Mouse (Mus musculus) liver, embryonic 15.5 days (tissue): ENCODE results near the gene Tmem238l. TPM values are rescaled to one million over a fixed set of nuclear protein-coding genes. Genes with fewer than 3 reads are reported as not detected.

Source experiments
- ATAC-seq: fragments of 200-750 bp; cut with Nextera tagmentation; 2 replicates; pipeline ENCODE4 v1.8.0; 2017; ENCODE audit warnings: moderate number of reproducible peaks, mild to moderate bottlenecking, moderate library complexity; ENCODE audit not compliant: insufficient read depth
- H3K27ac ChIP-seq: fragments of 300-500 bp; sonication (generic); replicated peaks from 2 replicates; pipeline ENCODE4 v1.5.1; 2015; ENCODE audit warnings: mild to moderate bottlenecking, inconsistent platforms
- H3K27me3 ChIP-seq: fragments of 300-500 bp; sonication (generic); 2 replicates; pipeline ENCODE4 v1.6.1; 2015; ENCODE audit warnings: mild to moderate bottlenecking, inconsistent platforms
- H3K36me3 ChIP-seq: fragments of 300-500 bp; sonication (generic); replicated peaks from 2 replicates; pipeline ENCODE4 v1.6.1; 2015; ENCODE audit warnings: moderate library complexity, mild to moderate bottlenecking, inconsistent platforms
- H3K4me1 ChIP-seq: fragments of 300-500 bp; sonication (generic); replicated peaks from 2 replicates; pipeline ENCODE4 v1.6.1; 2015; ENCODE audit warnings: inconsistent platforms
- H3K4me2 ChIP-seq: fragments of 300-500 bp; sonication (generic); 2 replicates; pipeline ENCODE4 v1.6.1; 2015; ENCODE audit warnings: moderate library complexity, mild to moderate bottlenecking, inconsistent platforms
- H3K4me3 ChIP-seq: fragments of 300-500 bp; sonication (generic); replicated peaks from 2 replicates; pipeline ENCODE4 v1.5.1; 2015; ENCODE audit warnings: mild to moderate bottlenecking, inconsistent platforms
- H3K9ac ChIP-seq: fragments of 300-500 bp; sonication (generic); 2 replicates; pipeline ENCODE4 v1.6.1; 2015; ENCODE audit warnings: moderate library complexity, mild to moderate bottlenecking, inconsistent platforms
- H3K9me3 ChIP-seq: fragments of 300-500 bp; sonication (generic); replicated peaks from 2 replicates; pipeline ENCODE4 v1.6.1; 2016; ENCODE audit warnings: inconsistent platforms
- WGBS: fragments of 180-500 bp; shearing (Covaris S2); methylation state at CpG from one replicate; pipeline ENCODE4 v1.1.7; 2015; ENCODE audit warnings: mixed read lengths; ENCODE audit not compliant: insufficient replicate concordance; 5-methylcytosine and 5-hydroxymethylcytosine counted together
- polyA plus RNA-seq: library from polyadenylated mRNA; unstranded; fragments of >200 nt; fragmentation: Nextera tagmentation; extraction: Ambion mirVana; gene quantifications from 2 replicates; pipeline ENCODE4 v1.2.1, GENCODE M21; 2015

Gene Tmem238l
- polyA plus RNA-seq, 1 experiment from 2014 or later: not detected

DNA sequence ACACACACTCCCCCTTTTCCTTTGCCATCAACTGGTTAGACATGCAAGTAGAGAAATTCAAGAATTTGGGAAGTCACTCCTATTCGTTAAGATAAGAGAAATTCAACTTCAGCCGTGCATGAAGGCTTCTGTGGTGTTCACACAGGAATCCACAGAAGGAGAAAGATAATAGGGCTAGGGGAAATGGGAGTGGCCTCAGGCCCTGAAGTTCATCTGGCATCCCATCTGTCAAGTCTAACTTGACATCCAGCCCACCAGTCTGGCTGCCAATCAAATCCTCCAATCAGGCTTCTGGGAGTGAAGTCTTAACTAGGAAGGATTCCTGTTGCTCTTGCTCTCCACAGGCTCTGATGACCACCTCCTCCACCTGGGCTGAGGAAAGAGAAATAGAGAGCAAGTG is 46.5 kb downstream of the Tmem238l start:
- Histone ChIP-seq H3K4me2 (no peak overlapping the region), H3K27ac (no peak overlapping the region), H3K4me1 (no peaks in the 10 kb centered on the region), H3K9me3 (no peaks in the 10 kb centered on the region), H3K36me3 (no peaks in the 10 kb centered on the region), H3K27me3 (no peaks in the 10 kb centered on the region), H3K9ac (no peak overlapping the region), H3K4me3 (no peak overlapping the region)
- ATAC-seq: no peak
- WGBS: 2% methylated on average over 2 of the region's 2 CpGs

DNA sequence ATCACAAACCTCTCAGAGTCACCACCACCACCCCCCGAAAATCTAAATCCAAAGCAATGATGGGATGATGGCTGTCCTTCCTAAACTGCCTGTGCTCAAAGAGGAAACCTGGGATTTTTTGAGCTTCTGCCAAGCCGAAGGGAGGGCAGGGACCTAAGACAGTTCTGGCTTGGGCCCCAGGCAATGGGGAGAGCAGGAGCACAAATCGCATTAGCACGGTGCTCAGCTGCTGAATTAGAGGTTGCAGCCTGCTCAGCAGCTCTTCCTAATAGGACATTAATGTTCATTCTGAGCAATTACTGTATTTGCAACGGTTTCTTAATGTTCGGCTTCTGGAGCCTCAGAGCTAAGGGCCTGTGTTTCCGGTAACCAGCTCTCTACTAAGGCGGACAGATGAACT is 51.5 kb downstream of the Tmem238l start:
- no peak for ATAC-seq
- Histone ChIP-seq H3K4me1 (no peaks in the 10 kb centered on the region), H3K27ac (no peak overlapping the region), H3K9ac (no peak overlapping the region), H3K36me3 (no peaks in the 10 kb centered on the region), H3K4me2 (no peak overlapping the region), H3K9me3 (no peaks in the 10 kb centered on the region), H3K27me3 (no peaks in the 10 kb centered on the region; the same call in 1 of the 2 replicates), H3K4me3 (no peak overlapping the region)
- 73% methylated on average over 8 of the region's 8 CpGs for WGBS

DNA sequence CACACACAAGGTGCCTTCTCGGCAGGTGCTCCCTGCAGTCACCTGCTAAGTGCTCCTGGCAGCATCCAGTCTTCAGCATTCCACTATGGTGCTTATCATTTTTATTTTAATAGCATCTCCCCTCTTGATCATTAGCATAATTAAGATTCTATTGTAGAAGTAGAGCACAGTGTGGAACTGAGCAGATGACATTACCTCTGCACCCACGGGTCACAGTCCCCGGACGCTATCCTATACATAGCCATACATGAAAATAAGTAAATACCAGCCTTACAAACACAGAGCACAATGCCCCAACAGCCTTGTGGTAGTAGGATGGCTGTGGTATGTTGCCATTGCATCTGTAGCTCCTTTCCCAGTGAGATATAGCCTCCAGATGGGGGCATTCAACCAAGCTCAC is 52.1 kb downstream of the Tmem238l start:
- Histone ChIP-seq H3K4me3 (no peak overlapping the region), H3K9ac (no peak overlapping the region), H3K9me3 (no peaks in the 10 kb centered on the region), H3K36me3 (no peaks in the 10 kb centered on the region), H3K27me3 (no peaks in the 10 kb centered on the region; the same call in 1 of the 2 replicates), H3K4me1 (no peaks in the 10 kb centered on the region), H3K27ac (no peak overlapping the region), H3K4me2 (no peak overlapping the region)
- ATAC-seq: no peak
- WGBS: 82% methylated on average over 4 of the region's 4 CpGs

DNA sequence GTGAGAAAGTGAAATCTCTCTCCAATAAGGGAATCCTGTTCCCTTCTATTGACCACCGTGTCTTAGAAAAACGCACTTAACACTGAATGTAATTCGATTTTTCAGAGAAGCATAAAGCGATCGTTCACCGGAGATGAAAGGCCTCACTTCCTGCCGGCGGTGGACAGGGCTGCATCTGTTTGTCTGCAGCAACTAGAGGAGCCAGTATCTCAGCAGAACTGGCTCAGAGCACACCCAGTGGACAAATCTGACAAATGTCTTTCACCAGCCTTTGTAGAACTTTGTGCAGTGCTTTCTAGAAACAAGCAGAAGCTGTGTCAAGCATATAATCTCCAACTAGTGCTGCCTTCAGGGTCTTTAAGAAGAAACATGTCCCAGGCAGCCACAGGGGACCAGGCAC is 54.0 kb downstream of the Tmem238l start:
- WGBS: 7% methylated on average over 8 of the region's 8 CpGs
- no peaks in the 10 kb centered on the region for H3K36me3 ChIP-seq
- H3K9ac ChIP-seq: no peak overlapping the region
- no peak overlapping the region for H3K4me3 ChIP-seq
- ATAC-seq: no peak
- no peaks in the 10 kb centered on the region for H3K9me3 ChIP-seq
- no peak overlapping the region for H3K27ac ChIP-seq
- no peak overlapping the region for H3K4me2 ChIP-seq
- H3K27me3 ChIP-seq: peaks cover 11% of the 10 kb centered on the region
- H3K4me1 ChIP-seq: no peaks in the 10 kb centered on the region

DNA sequence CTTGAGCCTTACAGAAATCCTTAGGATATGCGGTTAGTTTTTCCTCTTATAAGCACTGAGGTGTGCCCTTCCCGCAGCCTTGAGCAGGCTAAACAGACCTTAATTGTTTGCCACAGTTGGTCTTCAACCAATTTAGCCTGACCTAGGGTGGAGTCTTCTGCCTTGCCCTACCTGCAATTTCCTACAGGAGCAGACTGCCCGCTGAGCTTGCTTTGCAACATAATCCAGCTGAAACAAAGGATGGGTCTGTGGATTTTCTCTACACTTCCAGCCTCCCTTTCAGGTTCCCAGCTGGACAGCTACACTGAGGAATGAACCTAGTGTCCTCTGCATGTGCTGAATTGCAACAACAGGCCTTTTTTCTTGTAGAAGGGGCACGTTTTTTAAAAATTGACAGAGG is 55.2 kb downstream of the Tmem238l start:
- H3K4me3 ChIP-seq: no peak overlapping the region
- no peak overlapping the region for H3K4me2 ChIP-seq
- WGBS: 43% methylated on average over 4 of the region's 4 CpGs
- H3K9ac ChIP-seq: no peak overlapping the region
- H3K27me3 ChIP-seq: peaks cover 14% of the 10 kb centered on the region
- no peaks in the 10 kb centered on the region for H3K4me1 ChIP-seq
- no peak overlapping the region for H3K27ac ChIP-seq
- H3K9me3 ChIP-seq: no peaks in the 10 kb centered on the region
- ATAC-seq: no peak
- no peaks in the 10 kb centered on the region for H3K36me3 ChIP-seq

Other genes starting within 250 kb of the Tmem238l start
- 0.02 TPM in 1 of 2 replicates, not detected in the other for gene Pirt, start 44.7 kb upstream of the Tmem238l start, polyA plus RNA-seq
- gene Tmem220, start 68.5 kb downstream of the Tmem238l start, polyA plus RNA-seq: 2.5 TPM in 2 replicates
- 9.9 and 10.3 TPM in 2 replicates for gene Adprm, start 96.0 kb downstream of the Tmem238l start, polyA plus RNA-seq
- gene Sco1, start 96.0 kb downstream of the Tmem238l start, polyA plus RNA-seq: 5.9 and 6.7 TPM in 2 replicates
- gene Myh3, start 121.7 kb downstream of the Tmem238l start, polyA plus RNA-seq: 5.0 and 7.3 TPM in 2 replicates
- gene Myh2, start 214.4 kb downstream of the Tmem238l start, polyA plus RNA-seq: 0.05 TPM in 1 of 2 replicates, not detected in the other
- 0.06 and 0.09 TPM in 2 replicates for gene Myh1, start 243.4 kb downstream of the Tmem238l start, polyA plus RNA-seq